Mouse (Mus musculus) Patski (cell line): ENCODE measurements around the gene Kcnip2. TPM values are rescaled to one million over a fixed set of nuclear protein-coding genes. Genes with fewer than 3 reads are reported as not detected.

ENCODE experiments used
- ATAC-seq: fragments of 100-300 bp; one replicate; pipeline ENCODE4 v1.8.0; 2021
- CTCF ChIA-PET: fragments of 350-600 bp; sonication (Branson Sonifier 250); formaldehyde crosslinking; loops from one replicate; lab custom pipeline; 2022; ENCODE audit warnings: inconsistent platforms; lab: Charles Lee
- POLR2A ChIA-PET: fragments of 350-600 bp; sonication (Branson Sonifier 250); formaldehyde crosslinking; loops from one replicate; lab custom pipeline; 2022; ENCODE audit warnings: antibody characterized with exemption, inconsistent platforms; lab: Charles Lee
- DNase-seq: peaks from one replicate; pipeline ENCODE4 v3.0.0-alpha.2; 2011; ENCODE audit warnings: low read depth, low spot score
- H3K27me3 ChIP-seq: fragments of 371-371 bp; one replicate; pipeline ENCODE4 v1.5.1; 2021
- CTCF ChIP-seq: fragments of 100-300 bp; IDR thresholded peaks from one replicate; pipeline ENCODE4 v1.5.1; 2021
- in situ Hi-C: fragments of 300-500 bp; cut with MboI; formaldehyde crosslinking; loops from 3 replicates; pipeline ENCODE4 v1.11.1; 2018; ENCODE audit warnings: low pct_unique_long_range_greater_than_20kb, mixed read lengths
- polyA plus RNA-seq: library from polyadenylated mRNA; unstranded; gene quantifications from one replicate; pipeline ENCODE4 v1.2.3, GENCODE M21; 2021

Gene Kcnip2
- polyA plus RNA-seq, 1 experiment from 2014 or later: 0.10 TPM

DNA sequence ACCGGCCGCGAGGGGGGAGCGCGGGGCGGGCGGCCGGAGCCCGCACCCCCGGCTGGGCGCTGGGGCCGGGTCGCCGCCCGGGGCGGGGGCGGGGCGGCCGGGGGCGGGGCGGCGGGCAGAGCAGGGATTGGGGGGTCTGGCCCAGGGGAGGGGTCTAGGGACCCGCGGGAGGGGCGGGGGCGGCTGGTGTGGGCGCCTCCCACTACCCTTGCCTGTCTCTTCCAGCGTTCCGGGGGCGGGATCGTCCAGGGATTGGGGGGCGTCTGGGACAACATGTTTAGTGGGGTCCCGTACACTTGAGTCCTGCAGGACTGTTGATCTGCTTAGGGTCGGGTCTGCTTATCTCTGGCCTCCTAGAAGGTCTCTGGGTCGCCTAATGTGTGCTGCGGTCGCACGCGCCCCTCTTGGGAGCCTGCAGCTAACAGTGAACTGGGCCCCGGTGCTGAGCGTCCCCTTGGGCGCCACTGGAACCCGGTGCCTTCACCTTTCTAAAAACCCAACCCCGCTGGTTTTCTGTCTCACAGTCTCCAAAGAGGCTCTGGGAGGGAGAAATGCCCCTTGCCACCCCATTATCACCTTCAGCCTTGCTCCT is 72.8 kb downstream of the Kcnip2 start:
- CTCF ChIA-PET: interaction anchor here (1.0 to 1.3 kb wide), 2 partner anchors 33 to 169 kb away, joined by 3 to 4 read pairs; no protein-coding TSS in a partner anchor
- ATAC-seq (no peak), DNase-seq (no peak)
- in situ Hi-C loops: loop anchor here (10.0 kb wide), 1 partner anchor 518 kb away; no protein-coding TSS in a partner anchor
- no peak for TF ChIP-seq CTCF
- POLR2A ChIA-PET: no interaction called here
- H3K27me3 ChIP-seq: peaks cover 48% of the 10 kb centered on the region

GRCm38 (mm10) chr19:45742218-45742983 is 73.5 kb downstream of the Kcnip2 start, which contains the start of gene Fgf8:
Fgf8 (minus strand) TSS chr19:45742915.
- ATAC-seq: no peak
- TF ChIP-seq CTCF: no peak

More at GRCm38 (mm10) chr19:45742218-45742983, 73.5 kb downstream of the Kcnip2 start, which contains the start of gene Fgf8:
- ChIA-PET POLR2A (no interaction called here), CTCF (no interaction called here)
- H3K27me3 ChIP-seq: peaks cover 54% of the 10 kb centered on the region
- in situ Hi-C loops: loop anchor here (10.0 kb wide), 1 partner anchor 518 kb away; no protein-coding TSS in a partner anchor
- no peak for DNase-seq

Other genes starting within 250 kb of the Kcnip2 start
- gene Fbxw4, start 155.7 kb downstream of the Kcnip2 start, polyA plus RNA-seq: 39.2 TPM
- 0.13 TPM for gene Fgf8, start 73.1 kb downstream of the Kcnip2 start, polyA plus RNA-seq
- 71.3 TPM for gene Npm3, start 66.5 kb downstream of the Kcnip2 start, polyA plus RNA-seq
- gene Mgea5, start 32.2 kb downstream of the Kcnip2 start, polyA plus RNA-seq: 86.3 TPM
- 18.4 TPM for gene Armh3, start 182.4 kb upstream of the Kcnip2 start, polyA plus RNA-seq
- 15.6 TPM for gene Hps6, start 187.4 kb upstream of the Kcnip2 start, polyA plus RNA-seq
- gene Pprc1, start 228.8 kb upstream of the Kcnip2 start, polyA plus RNA-seq: 33.2 TPM
- gene Ldb1, start 229.2 kb upstream of the Kcnip2 start, polyA plus RNA-seq: 169 TPM